In genomic region chr3:85645517-85646004, GRCm38 (mm10) we compare ENCODE assay signal across 16 mouse cellular contexts.
"Had no signal": no experiment of that assay in that cellular context is flagged by ENCODE, and none has a peak within 500 bp of the region (broad histone marks: within the 10 kb centered on the region; RNA-seq: fewer than 3 reads in every experiment).

No protein-coding gene starts in this region.

- H3K27me3 ChIP-seq: limb, embryonic 13.5 days; liver, embryonic 15.5 days; megakaryocyte, embryonic 14.5 days; neural tube, embryonic 15.5 days had no signal

- H3K36me3 ChIP-seq: neural tube, embryonic 15.5 days had no signal

- H3K9ac ChIP-seq: limb, embryonic 13.5 days; liver, embryonic 15.5 days; neural tube, embryonic 15.5 days had no signal

- H3K4me1 ChIP-seq: limb, embryonic 13.5 days; liver, embryonic 15.5 days; neural tube, embryonic 15.5 days had no signal

- DNase-seq: kidney, adult 18-20 months; kidney, postnatal 10 days; kidney, postnatal 4 days; left cerebral cortex, postnatal 4 days; lung, adult 2 months; lung, postnatal 10 days; right cerebral cortex, adult 18-20 months; right cerebral cortex, postnatal 25 days; thymus, postnatal 4 days had no signal

- H3K27ac ChIP-seq: limb, embryonic 13.5 days; liver, embryonic 15.5 days; macrophage; neural tube, embryonic 15.5 days had no signal

- H3K4me3 ChIP-seq: limb, embryonic 13.5 days; liver, embryonic 15.5 days; megakaryocyte, embryonic 14.5 days; myocyte; neural tube, embryonic 15.5 days had no signal

- H3K9me3 ChIP-seq: limb, embryonic 13.5 days; liver, embryonic 15.5 days; megakaryocyte, embryonic 14.5 days; neural tube, embryonic 15.5 days had no signal

- H3K4me2 ChIP-seq: limb, embryonic 13.5 days; liver, embryonic 11.5 days; liver, embryonic 15.5 days; neural tube, embryonic 15.5 days had no signal
